Mouse (Mus musculus) right cerebral cortex, adult 2 months (tissue): ENCODE results near the gene Denr.

Experiments used
- DNase-seq, 2 experiments: peaks; one replicate each; pipeline ENCODE4 v3.0.0; 2021 to 2022; ENCODE audit warnings: low spot score in 2 of 2

The Denr gene

DNA sequence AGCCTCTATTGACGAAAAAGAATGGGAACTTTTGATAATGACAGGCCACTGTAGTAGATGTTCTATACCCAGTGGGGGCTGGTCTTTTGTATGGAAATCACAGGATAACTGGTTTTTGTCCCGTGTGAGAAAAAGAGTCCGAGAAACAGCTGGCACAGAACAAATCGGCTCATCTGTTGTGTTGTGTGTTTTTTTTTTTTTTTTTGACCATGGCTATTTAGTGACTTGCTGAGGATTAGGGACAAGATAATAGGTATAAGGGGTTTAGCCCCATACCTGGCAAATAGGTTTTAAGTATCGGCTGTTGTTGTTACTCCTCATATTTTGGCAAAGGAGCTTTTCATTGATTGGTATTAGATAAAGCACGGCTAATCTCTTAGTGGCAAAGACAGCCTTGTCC, 65.5 kb downstream of the Denr start:
- DNase-seq, result no peak

DNA sequence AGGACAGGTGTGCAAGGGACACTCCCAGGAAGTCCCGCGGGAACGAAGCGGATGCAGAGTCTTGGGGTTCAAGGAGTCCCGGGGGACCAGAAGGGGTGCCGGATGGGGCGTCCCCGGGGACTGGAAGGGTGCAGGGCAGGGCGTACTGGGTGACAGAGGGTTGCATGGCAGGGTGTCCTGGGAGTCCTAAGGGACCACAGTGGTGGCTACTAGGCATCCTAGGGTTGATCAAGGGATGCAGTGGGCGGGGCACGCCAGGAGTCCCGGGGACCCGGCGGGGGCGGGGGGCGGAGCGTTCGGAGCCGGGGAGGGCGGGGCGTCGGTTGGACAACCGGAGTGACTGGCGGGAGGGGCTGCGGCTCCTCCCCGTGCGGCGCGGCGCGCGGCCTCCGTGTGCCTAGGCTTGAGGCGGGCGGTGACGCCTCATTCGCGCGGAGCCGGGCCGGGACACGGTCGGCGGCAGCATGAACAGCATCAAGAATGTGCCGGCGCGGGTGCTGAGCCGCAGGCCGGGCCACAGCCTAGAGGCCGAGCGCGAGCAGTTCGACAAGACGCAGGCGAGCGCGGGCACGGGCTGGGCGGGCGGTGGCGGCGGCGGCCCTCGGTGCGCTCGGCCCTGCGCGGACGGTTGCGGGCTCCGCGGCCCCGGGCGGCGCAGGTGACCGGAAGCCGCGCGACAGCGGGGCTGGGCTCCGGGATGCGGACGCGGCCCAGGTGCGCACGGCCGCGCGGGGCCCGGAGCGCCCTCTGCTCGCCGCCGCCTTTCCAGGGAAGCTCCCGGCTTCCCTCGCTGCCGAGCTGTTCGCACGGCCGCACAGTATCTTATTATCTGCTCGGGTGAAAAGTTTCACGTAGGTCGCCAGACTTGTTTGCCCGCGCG, 66.6 kb downstream of the Denr start, which contains the start of gene Hip1r:
Gene Hip1r, plus strand, starts transcription at position 330 of the 880 bp plus-strand sequence.
- DNase-seq, result peak; percentile 57 to 68

DNA sequence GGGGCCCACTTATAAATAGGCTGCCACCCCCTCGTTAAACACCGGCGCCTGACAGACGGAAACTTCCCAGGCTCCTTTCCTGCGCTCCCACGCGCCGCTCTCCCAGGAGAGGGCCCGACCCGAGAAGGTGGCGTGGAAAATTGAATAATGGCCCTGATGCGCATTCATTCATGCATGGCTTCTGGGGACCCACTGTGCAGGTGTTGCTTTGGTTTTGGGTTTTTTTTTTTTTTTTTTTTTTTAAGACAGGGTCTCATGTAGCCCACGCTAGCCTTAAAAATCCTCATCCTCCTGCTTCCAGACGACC, 67.2 kb downstream of the Denr start:
- DNase-seq, result peak in 1 of 2 experiments; percentile 56

DNA sequence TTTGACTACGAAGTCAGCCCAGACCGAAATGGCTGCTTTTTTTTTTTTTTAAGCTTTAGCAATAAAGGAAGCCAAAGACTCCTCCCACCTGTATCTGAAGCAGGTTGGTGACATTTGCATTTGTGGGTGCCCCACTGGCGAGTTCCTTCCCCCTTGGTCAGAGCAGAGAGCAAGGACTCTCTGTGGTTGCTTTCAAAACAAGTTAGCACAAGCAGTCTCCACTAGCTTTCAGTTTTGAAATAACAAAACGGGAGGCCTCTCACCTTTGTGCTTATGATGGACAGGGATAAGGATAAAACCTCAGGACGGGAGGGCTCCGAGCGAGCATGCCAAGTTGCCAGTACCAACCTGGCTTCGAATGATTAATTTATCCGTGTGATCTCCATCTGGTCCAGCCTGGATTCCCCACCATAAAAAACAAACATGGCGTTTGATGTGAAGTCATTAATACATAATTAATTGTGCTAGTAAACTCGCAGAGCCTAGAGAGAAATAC, 67.7 kb downstream of the Denr start:
- no peak for DNase-seq

DNA sequence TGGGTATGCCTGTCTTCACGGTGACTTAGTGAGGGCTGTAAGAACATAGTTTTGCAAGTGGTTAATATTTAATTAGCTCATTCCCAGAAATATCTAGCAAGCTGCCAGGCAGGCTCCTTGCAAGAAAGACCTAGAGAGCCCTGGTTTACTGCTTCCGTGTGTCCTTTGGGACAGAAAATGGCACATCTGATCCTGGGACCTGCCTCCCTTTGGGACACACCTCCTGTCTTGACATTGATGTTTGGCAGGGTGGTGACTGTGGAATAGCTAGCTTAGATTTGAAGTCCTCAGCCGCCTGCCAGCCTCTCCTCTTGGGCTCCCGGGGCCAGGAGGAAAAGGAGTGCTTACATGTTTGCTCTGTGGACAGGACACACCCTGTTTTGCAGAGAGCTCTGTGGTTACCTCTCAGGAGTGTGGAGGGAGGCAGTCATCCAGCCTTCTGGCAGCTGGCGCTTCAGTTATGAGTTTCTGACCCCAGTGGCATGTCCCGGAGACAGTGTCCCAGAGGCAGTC, 68.7 kb downstream of the Denr start:
- no peak for DNase-seq

DNA sequence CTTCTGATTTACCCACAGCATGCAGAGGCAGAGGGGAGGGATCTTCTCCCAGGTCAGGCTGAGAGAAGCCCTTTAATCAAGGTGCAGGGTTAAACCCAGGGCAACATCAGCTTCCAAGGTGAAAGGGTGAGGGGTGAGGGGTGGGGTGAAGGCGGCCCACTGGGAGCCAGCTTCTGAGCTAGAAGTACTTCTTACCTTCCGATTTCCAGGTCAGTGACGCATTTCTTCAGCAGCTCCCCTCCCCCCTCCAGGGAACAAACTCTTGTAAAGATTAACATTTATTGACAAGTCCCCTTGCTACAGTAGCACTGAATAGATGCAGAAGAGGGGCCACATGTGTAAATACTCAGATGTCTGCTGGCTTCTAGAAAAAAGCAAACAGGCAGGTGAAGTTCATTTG, 70.3 kb downstream of the Denr start:
- DNase-seq, result no peak

DNA sequence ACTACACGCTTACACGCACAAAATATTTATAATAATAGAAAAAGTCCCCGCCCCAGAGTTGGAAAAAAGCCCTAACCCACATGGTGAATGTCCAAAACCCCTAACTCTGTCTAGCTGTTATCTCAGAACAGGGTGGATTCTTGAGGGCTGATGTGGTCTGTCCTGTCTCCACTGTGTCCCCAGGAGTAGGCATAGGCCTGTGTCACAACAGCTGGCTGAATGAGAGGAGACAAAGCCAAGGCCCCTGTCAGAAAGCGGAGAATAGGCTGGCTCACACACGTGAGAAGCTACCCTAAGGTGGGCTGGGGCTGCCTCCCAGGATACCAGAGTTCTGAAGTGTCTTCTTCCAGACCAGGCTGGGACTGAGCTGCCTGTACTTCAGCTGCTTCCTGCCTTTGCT, 71.2 kb downstream of the Denr start:
- DNase-seq, result no peak
